In genomic region chr14:111008172-111008571, GRCm38 (mm10) we compare ENCODE assay signal across 25 mouse cellular contexts.
A peak's percentile ranks its signal among the peaks of the same experiment; 100 is the strongest.
DNase-seq lines count a peak whose midpoint lies in the region; ATAC-seq and TF ChIP-seq lines count a peak whose summit lies in the region.
"Had no signal": no experiment of that assay in that cellular context is flagged by ENCODE, and none has a peak within 500 bp of the region (broad histone marks: within the 10 kb centered on the region; RNA-seq: fewer than 3 reads in every experiment).

No protein-coding gene starts in this region.

- H3K27me3 ChIP-seq in hindbrain, postnatal 0 days (ENCODE audit: insufficient read depth, low read length): no peaks in the 10 kb centered on the region
- no peaks in the 10 kb centered on the region for H3K27me3 ChIP-seq in hindbrain, embryonic 14.5 days (ENCODE audit: control insufficient read depth, insufficient read depth, low read length)
- no peaks in the 10 kb centered on the region for H3K27me3 ChIP-seq in midbrain, embryonic 13.5 days
- H3K27me3 ChIP-seq: embryonic facial prominence, embryonic 13.5 days; hindbrain, embryonic 13.5 days; intestine, embryonic 15.5 days; limb, embryonic 12.5 days had no signal

- no peak for ATAC-seq in hindbrain, postnatal 0 days
- ATAC-seq in hindbrain, embryonic 14.5 days (ENCODE audit: low FRiP score): no peak
- ATAC-seq in midbrain, embryonic 13.5 days: peak; percentile 66; the same call in 1 of the 2 replicates
- ATAC-seq: activated CD4-positive, CD25-positive, alpha-beta regulatory T cell, adult 4 months; forebrain, embryonic 16.5 days; intestine, embryonic 15.5 days; liver, postnatal 0 days; lung, postnatal 0 days had no signal

- H3K4me2 ChIP-seq in hindbrain, postnatal 0 days (ENCODE audit: low read depth, low read length): no peak overlapping the region
- no peak overlapping the region for H3K4me2 ChIP-seq in hindbrain, embryonic 14.5 days (replicated peaks)
- no peak overlapping the region for H3K4me2 ChIP-seq in midbrain, embryonic 13.5 days (replicated peaks)
- H3K4me2 ChIP-seq: embryonic facial prominence, embryonic 13.5 days; hindbrain, embryonic 13.5 days; intestine, embryonic 15.5 days; limb, embryonic 12.5 days; liver, embryonic 11.5 days had no signal

- H3K4me1 ChIP-seq in hindbrain, postnatal 0 days (ENCODE audit: insufficient read depth, low read length): no peaks in the 10 kb centered on the region
- H3K4me1 ChIP-seq in hindbrain, embryonic 14.5 days (replicated peaks; ENCODE audit: control insufficient read depth, insufficient read depth, low read length): 0 out of 2 replicates have a peak, but pooled peaks cover 2% of the 10 kb centered on the region
- no peaks in the 10 kb centered on the region for H3K4me1 ChIP-seq in midbrain, embryonic 13.5 days (replicated peaks)
- H3K4me1 ChIP-seq: embryonic facial prominence, embryonic 13.5 days; heart, embryonic 10.5 days; hindbrain, embryonic 13.5 days; intestine, embryonic 15.5 days; limb, embryonic 12.5 days had no signal

- no peak overlapping the region for H3K9ac ChIP-seq in hindbrain, postnatal 0 days (replicated peaks; ENCODE audit: low read length)
- H3K9ac ChIP-seq in hindbrain, embryonic 14.5 days: no peak overlapping the region
- H3K9ac ChIP-seq in midbrain, embryonic 13.5 days (replicated peaks): no peak overlapping the region
- H3K9ac ChIP-seq: embryonic facial prominence, embryonic 13.5 days; hindbrain, embryonic 13.5 days; intestine, embryonic 15.5 days; limb, embryonic 12.5 days; liver, postnatal 0 days had no signal

- TF ChIP-seq CTCF in hindbrain, postnatal 0 days (IDR thresholded peaks at IDR 0.05; ENCODE audit: low read depth): no peak

- DNase-seq in embryo, embryonic 10.5 days (ENCODE audit: low spot score): peak; percentile 1
- no peak for DNase-seq in embryo, embryonic 10 days (ENCODE audit: low spot score)
- DNase-seq in hindbrain, postnatal 0 days (ENCODE audit: low spot score): peak; percentile 22
- no peak for DNase-seq in hindbrain, embryonic 14.5 days (ENCODE audit: low spot score)
- peak; percentile 35 for DNase-seq in retina, embryonic 14.5 days (ENCODE audit: low spot score)
- no peak for DNase-seq in kidney, postnatal 10 days
- DNase-seq: adrenal gland, adult 8-10 months; cerebellum, adult 9-10 months; gastrocnemius, postnatal 10 days; kidney, adult 9 months; kidney, postnatal 36 days; liver, postnatal 0 days; thymus, adult 18-20 months; thymus, postnatal 36 days had no signal

- H3K9me3 ChIP-seq in hindbrain, postnatal 0 days (ENCODE audit: low read length): no peaks in the 10 kb centered on the region
- H3K9me3 ChIP-seq in hindbrain, embryonic 14.5 days (ENCODE audit: control insufficient read depth, low read length): 0 out of 2 replicates have a peak, but pooled peaks cover 6% of the 10 kb centered on the region
- H3K9me3 ChIP-seq in midbrain, embryonic 13.5 days: no peaks in the 10 kb centered on the region
- H3K9me3 ChIP-seq: heart, embryonic 10.5 days; intestine, embryonic 15.5 days had no signal

- H3K4me3 ChIP-seq in hindbrain, postnatal 0 days (ENCODE audit: low read length): no peak overlapping the region
- no peak overlapping the region for H3K4me3 ChIP-seq in hindbrain, embryonic 14.5 days (replicated peaks; ENCODE audit: low read length)
- no peak overlapping the region for H3K4me3 ChIP-seq in midbrain, embryonic 13.5 days (replicated peaks)
- H3K4me3 ChIP-seq: embryonic facial prominence, embryonic 13.5 days; heart, embryonic 10.5 days; hindbrain, embryonic 13.5 days; intestine, embryonic 15.5 days; limb, embryonic 12.5 days had no signal

- H3K36me3 ChIP-seq in hindbrain, postnatal 0 days (ENCODE audit: insufficient read depth, low read length): no peaks in the 10 kb centered on the region
- H3K36me3 ChIP-seq in hindbrain, embryonic 14.5 days (replicated peaks; ENCODE audit: control insufficient read depth, insufficient read depth): no peaks in the 10 kb centered on the region
- H3K36me3 ChIP-seq in midbrain, embryonic 13.5 days: no peaks in the 10 kb centered on the region
- H3K36me3 ChIP-seq: embryonic facial prominence, embryonic 13.5 days; heart, embryonic 10.5 days; hindbrain, embryonic 13.5 days; intestine, embryonic 15.5 days; limb, embryonic 12.5 days had no signal

- H3K27ac ChIP-seq in hindbrain, postnatal 0 days: no peak overlapping the region
- no peak overlapping the region for H3K27ac ChIP-seq in hindbrain, embryonic 14.5 days
- no peak overlapping the region for H3K27ac ChIP-seq in midbrain, embryonic 13.5 days
- H3K27ac ChIP-seq: embryonic facial prominence, embryonic 13.5 days; heart, embryonic 10.5 days; hindbrain, embryonic 13.5 days; intestine, embryonic 15.5 days; limb, embryonic 12.5 days; macrophage had no signal

- WGBS in hindbrain, postnatal 0 days: 35% methylated on average over 5 of the region's 5 CpGs
- 35% methylated on average over 5 of the region's 5 CpGs for WGBS in hindbrain, embryonic 14.5 days
- 32% methylated on average over 5 of the region's 5 CpGs for WGBS in midbrain, embryonic 13.5 days

Comparison
In these comparisons a context has a peak if more than half of its experiments do, and no peak if none do; other contexts are left out.
1. DNase-seq: peak in embryo, embryonic 10.5 days (single experiment), hindbrain, postnatal 0 days (single experiment) and retina, embryonic 14.5 days (single experiment); none in embryo, embryonic 10 days (single experiment), hindbrain, embryonic 14.5 days (single experiment) and kidney, postnatal 10 days (single experiment).